Mouse (Mus musculus) intestine, embryonic 14.5 days (tissue): ENCODE results near the gene Wscd2. TPM values are rescaled to one million over a fixed set of nuclear protein-coding genes. Genes with fewer than 3 reads are reported as not detected.

Experiments
- ATAC-seq: fragments of 200-750 bp; cut with Nextera tagmentation; replicated peaks from 2 replicates; pipeline ENCODE4 v1.8.0; 2017; ENCODE audit warnings: low read depth, moderate number of reproducible peaks, moderate TSS enrichment, moderate library complexity; ENCODE audit not compliant: low FRiP score, low TSS enrichment
- DNase-seq: peaks from one replicate; pipeline ENCODE4 v3.0.0-alpha.2; 2018; ENCODE audit warnings: low spot score
- H3K27ac ChIP-seq: fragments of 300-500 bp; sonication (generic); 2 replicates; pipeline ENCODE4 v1.5.1; 2014; ENCODE audit warnings: low read depth, mild to moderate bottlenecking, control low read depth
- H3K27me3 ChIP-seq: fragments of 300-500 bp; sonication (generic); replicated peaks from 2 replicates; pipeline ENCODE4 v1.6.1; 2014; ENCODE audit warnings: low read length, control low read depth; ENCODE audit not compliant: control insufficient read depth, insufficient read depth
- H3K36me3 ChIP-seq: fragments of 300-500 bp; sonication (generic); 2 replicates; pipeline ENCODE4 v1.6.1; 2014; ENCODE audit warnings: low read length, control low read depth; ENCODE audit not compliant: control insufficient read depth, insufficient read depth
- H3K4me1 ChIP-seq: fragments of 300-500 bp; sonication (generic); replicated peaks from 2 replicates; pipeline ENCODE4 v1.6.1; 2014; ENCODE audit warnings: low read length, control low read depth, mixed read lengths; ENCODE audit not compliant: control insufficient read depth, insufficient read depth
- H3K4me2 ChIP-seq: fragments of 300-500 bp; sonication (generic); 2 replicates; pipeline ENCODE4 v1.6.1; 2014; ENCODE audit warnings: low read length
- H3K4me3 ChIP-seq: fragments of 300-500 bp; sonication (generic); 2 replicates; pipeline ENCODE4 v1.5.1; 2014; ENCODE audit warnings: low read depth, low read length, control low read depth, mixed read lengths
- H3K9ac ChIP-seq: fragments of 300-500 bp; sonication (generic); 2 replicates; pipeline ENCODE4 v1.6.1; 2014; ENCODE audit warnings: mild to moderate bottlenecking, low read length
- H3K9me3 ChIP-seq: fragments of 300-500 bp; sonication (generic); 2 replicates; pipeline ENCODE4 v1.6.1; 2016; ENCODE audit warnings: low read length, control low read depth; ENCODE audit not compliant: control insufficient read depth
- WGBS: fragments of 180-500 bp; shearing (Covaris S2); extraction: QIAGEN DNeasy Blood & Tissue Kit; methylation state at CpG from one replicate; pipeline ENCODE4 v1.1.7; 2014; 5-methylcytosine and 5-hydroxymethylcytosine counted together
- polyA plus RNA-seq: library from polyadenylated mRNA; unstranded; fragments of >200 nt; fragmentation: Nextera tagmentation; extraction: Ambion mirVana; gene quantifications from 2 replicates; pipeline ENCODE4 v1.2.1, GENCODE M21; 2014

The Wscd2 gene
- polyA plus RNA-seq, 1 experiment from 2014 or later: 6.6 TPM

DNA sequence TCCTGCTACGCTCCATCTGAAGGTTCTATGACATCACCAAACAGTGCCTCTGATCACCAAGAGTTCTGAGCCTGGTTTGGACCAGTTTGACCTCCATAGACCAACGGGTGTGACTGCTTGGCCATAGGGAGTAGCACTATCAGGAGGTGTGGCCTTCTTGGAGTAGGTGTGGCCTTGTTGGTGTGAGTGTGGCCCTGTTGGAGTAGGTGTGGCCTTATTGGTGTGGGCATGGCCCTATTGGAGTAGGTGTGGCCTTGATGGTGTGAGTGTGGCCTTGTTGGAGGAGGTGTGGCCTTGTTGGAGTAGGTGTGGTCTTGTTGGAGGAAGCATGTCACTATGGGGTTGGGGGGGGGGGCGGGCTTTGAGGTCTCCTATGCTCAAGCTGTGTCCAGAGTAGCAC is 110.0 kb downstream of the Wscd2 start:
- Histone ChIP-seq H3K4me3 (no peak overlapping the region), H3K9me3 (0 out of 2 replicates have a peak, but pooled peaks cover 6% of the 10 kb centered on the region), H3K4me2 (no peak overlapping the region), H3K36me3 (no peaks in the 10 kb centered on the region), H3K4me1 (no peaks in the 10 kb centered on the region), H3K9ac (no peak overlapping the region), H3K27me3 (no peaks in the 10 kb centered on the region), H3K27ac (no peak overlapping the region)
- ATAC-seq (no peak), DNase-seq (no peak)
- WGBS: 85% methylated on average over 3 of the region's 3 CpGs

DNA sequence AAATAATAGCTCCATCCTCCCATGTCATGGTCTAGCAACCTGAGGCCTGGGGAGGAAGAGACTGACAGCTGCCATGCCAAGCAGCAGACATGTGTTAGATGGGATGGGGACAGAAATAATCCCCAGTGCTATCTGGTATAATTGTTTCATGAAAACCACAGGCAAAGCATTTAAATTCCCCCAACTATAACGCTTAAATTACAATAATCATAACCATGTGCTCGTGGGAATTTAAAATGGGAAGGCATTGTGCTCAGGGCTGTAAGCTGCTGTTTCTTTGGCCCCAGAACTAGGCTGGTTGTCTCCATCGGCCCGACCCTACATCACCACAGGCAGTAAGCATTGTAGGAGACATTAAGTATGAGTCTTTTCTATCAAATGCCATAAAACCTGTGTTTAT is 110.7 kb downstream of the Wscd2 start:
- ATAC-seq: no peak
- DNase-seq: no peak
- 0 out of 2 replicates have a peak, but pooled peaks cover 6% of the 10 kb centered on the region for H3K9me3 ChIP-seq
- no peak overlapping the region for H3K4me3 ChIP-seq
- no peak overlapping the region for H3K4me2 ChIP-seq
- no peaks in the 10 kb centered on the region for H3K27me3 ChIP-seq
- no peak overlapping the region for H3K9ac ChIP-seq
- no peaks in the 10 kb centered on the region for H3K36me3 ChIP-seq
- no peak overlapping the region for H3K27ac ChIP-seq
- no peaks in the 10 kb centered on the region for H3K4me1 ChIP-seq
- WGBS: 89% methylated on average over 4 of the region's 4 CpGs

GRCm38 (mm10) chr5:113603471-113603870 is 113.3 kb downstream of the Wscd2 start:
- H3K4me1 ChIP-seq: no peaks in the 10 kb centered on the region
- H3K27ac ChIP-seq: no peak overlapping the region
- H3K36me3 ChIP-seq: no peaks in the 10 kb centered on the region
- no peak overlapping the region for H3K4me2 ChIP-seq
- 77% methylated on average over 9 of the region's 9 CpGs for WGBS
- H3K27me3 ChIP-seq: no peaks in the 10 kb centered on the region
- 0 out of 2 replicates have a peak, but pooled peaks cover 3% of the 10 kb centered on the region for H3K9me3 ChIP-seq
- H3K9ac ChIP-seq: no peak overlapping the region
- ATAC-seq (no peak), DNase-seq (no peak)
- H3K4me3 ChIP-seq: no peak overlapping the region

DNA sequence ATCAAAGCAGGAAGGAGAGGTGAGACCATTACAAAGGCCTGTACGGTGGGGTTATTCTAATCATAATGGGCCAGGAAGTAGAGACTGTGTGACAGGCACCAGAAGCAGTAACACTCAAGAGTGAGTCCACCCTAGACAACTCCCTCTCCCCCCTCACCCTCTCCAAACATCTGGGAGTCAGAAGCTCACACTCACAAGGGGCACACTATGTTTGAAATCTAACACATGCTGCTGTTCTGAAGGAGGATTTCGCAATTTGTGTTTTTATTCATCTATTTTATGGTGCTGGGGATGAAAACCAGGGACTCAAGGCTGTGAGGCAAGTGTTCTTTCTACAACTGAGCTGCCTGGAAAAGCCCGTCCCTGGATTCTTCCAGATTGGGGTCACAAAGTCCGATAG is 114.6 kb downstream of the Wscd2 start:
- no peaks in the 10 kb centered on the region for H3K27me3 ChIP-seq
- ATAC-seq: no peak
- H3K4me1 ChIP-seq: no peaks in the 10 kb centered on the region; the same call in 1 of the 2 replicates
- no peaks in the 10 kb centered on the region for H3K9me3 ChIP-seq
- H3K4me3 ChIP-seq: no peak overlapping the region
- no peak overlapping the region for H3K9ac ChIP-seq
- H3K4me2 ChIP-seq: no peak overlapping the region
- H3K36me3 ChIP-seq: no peaks in the 10 kb centered on the region
- 60% methylated on average over 4 of the region's 4 CpGs for WGBS
- DNase-seq: no peak
- no peak overlapping the region for H3K27ac ChIP-seq

GRCm38 (mm10) chr5:113606121-113606520 is 116.0 kb downstream of the Wscd2 start:
- Histone ChIP-seq H3K9me3 (no peaks in the 10 kb centered on the region), H3K27me3 (no peaks in the 10 kb centered on the region), H3K4me2 (no peak overlapping the region), H3K4me1 (no peaks in the 10 kb centered on the region; the same call in 1 of the 2 replicates), H3K4me3 (no peak overlapping the region), H3K9ac (no peak overlapping the region), H3K36me3 (no peaks in the 10 kb centered on the region), H3K27ac (no peak overlapping the region)
- ATAC-seq: no peak
- no peak for DNase-seq
- 49% methylated on average over 3 of the region's 3 CpGs for WGBS

GRCm38 (mm10) chr5:113606961-113607785 is 117.0 kb downstream of the Wscd2 start:
- ATAC-seq (no peak), DNase-seq (no peak)
- Histone ChIP-seq H3K36me3 (no peaks in the 10 kb centered on the region), H3K9ac (no peak overlapping the region), H3K27ac (no peak overlapping the region), H3K27me3 (no peaks in the 10 kb centered on the region), H3K4me3 (no peak overlapping the region), H3K4me2 (no peak overlapping the region), H3K9me3 (no peaks in the 10 kb centered on the region), H3K4me1 (no peaks in the 10 kb centered on the region; the same call in 1 of the 2 replicates)
- 75% methylated on average over 8 of the region's 8 CpGs for WGBS

DNA sequence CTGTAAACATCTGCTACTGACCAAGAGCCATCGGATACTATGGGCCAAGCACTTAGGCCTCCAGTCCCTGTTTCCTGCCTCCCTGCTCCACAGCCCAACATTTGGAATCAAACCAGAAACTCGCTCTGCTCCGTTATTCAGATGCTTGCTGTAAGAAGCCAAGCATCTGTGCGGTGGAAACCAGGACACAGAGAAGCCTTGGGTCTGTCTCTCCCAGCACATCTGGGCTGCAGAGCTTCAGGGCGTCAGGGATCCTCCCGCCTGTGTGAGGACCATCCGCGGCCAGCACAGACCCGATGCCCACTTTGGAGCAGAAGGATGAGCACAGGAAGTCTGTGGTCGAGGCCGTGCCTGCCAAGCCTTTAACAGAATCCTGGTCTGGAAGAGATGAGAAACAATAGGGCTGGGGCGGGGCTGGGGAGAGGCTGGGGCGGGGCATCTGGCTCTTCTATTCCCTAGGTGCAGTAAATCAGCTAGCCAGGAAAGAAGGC is 117.9 kb downstream of the Wscd2 start:
- H3K4me3 ChIP-seq: no peak overlapping the region
- no peaks in the 10 kb centered on the region; the same call in 1 of the 2 replicates for H3K4me1 ChIP-seq
- H3K27ac ChIP-seq: peak overlapping the region; percentile 24
- no peaks in the 10 kb centered on the region for H3K27me3 ChIP-seq
- H3K9ac ChIP-seq: no peak overlapping the region
- H3K4me2 ChIP-seq: no peak overlapping the region
- no peaks in the 10 kb centered on the region for H3K9me3 ChIP-seq
- DNase-seq: no peak
- 15% methylated on average over 13 of the region's 13 CpGs for WGBS
- ATAC-seq: no peak; the same call in 1 of the 2 replicates
- H3K36me3 ChIP-seq: no peaks in the 10 kb centered on the region

- no peak overlapping the region for H3K4me2 ChIP-seq
- no peak overlapping the region for H3K27ac ChIP-seq
- no peak overlapping the region for H3K4me3 ChIP-seq
- no peaks in the 10 kb centered on the region for H3K36me3 ChIP-seq
- WGBS: 84% methylated on average over 8 of the region's 8 CpGs
- DNase-seq (no peak), ATAC-seq (no peak)
- H3K9ac ChIP-seq: no peak overlapping the region
- no peaks in the 10 kb centered on the region; the same call in 1 of the 2 replicates for H3K4me1 ChIP-seq
- no peaks in the 10 kb centered on the region for H3K27me3 ChIP-seq
- no peaks in the 10 kb centered on the region for H3K9me3 ChIP-seq
These were observed 118.4 kb downstream of the Wscd2 start for GRCm38 (mm10) chr5:113608511-113608910.

- no peak for DNase-seq
- Histone ChIP-seq H3K27ac (no peak overlapping the region), H3K4me2 (no peak overlapping the region), H3K9me3 (no peaks in the 10 kb centered on the region), H3K36me3 (no peaks in the 10 kb centered on the region), H3K9ac (no peak overlapping the region), H3K4me1 (no peaks in the 10 kb centered on the region; the same call in 1 of the 2 replicates), H3K4me3 (no peak overlapping the region), H3K27me3 (no peaks in the 10 kb centered on the region)
- no peak for ATAC-seq
- 69% methylated on average over 5 of the region's 5 CpGs for WGBS
These were observed 119.8 kb downstream of the Wscd2 start for GRCm38 (mm10) chr5:113609891-113610290.
